Mouse (Mus musculus) heart, embryonic 14.5 days (tissue): ENCODE measurements around the gene Soga1. TPM values are rescaled to one million over a fixed set of nuclear protein-coding genes. Genes with fewer than 3 reads are reported as not detected.

Experiments used
- ATAC-seq: fragments of 200-750 bp; cut with Nextera tagmentation; 2 replicates; pipeline ENCODE4 v1.8.0; 2017; ENCODE audit warnings: low read depth, moderate TSS enrichment; ENCODE audit not compliant: insufficient number of reproducible peaks, insufficient read depth, low FRiP score
- H3K27ac ChIP-seq, 2 experiments: fragments of 200-500 bp in 1 of 2; fragments of 300-500 bp in 1 of 2; sonication (generic) in 1 of 2; replicated peaks in 1 of 2; 2 replicates each; pipeline ENCODE4 v1.5.1; 2012 to 2014; ENCODE audit warnings: low read depth in 2 of 2, low read length in 2 of 2, control low read depth in 1 of 2, mild to moderate bottlenecking in 1 of 2, mixed read lengths in 1 of 2; ENCODE audit not compliant: control insufficient read depth in 1 of 2, insufficient read depth in 1 of 2
- H3K27me3 ChIP-seq: fragments of 300-500 bp; sonication (generic); 2 replicates; pipeline ENCODE4 v1.6.1; 2014; ENCODE audit warnings: mild to moderate bottlenecking, low read length, control low read depth; ENCODE audit not compliant: control insufficient read depth, insufficient read depth
- H3K36me3 ChIP-seq: fragments of 300-500 bp; sonication (generic); 2 replicates; pipeline ENCODE4 v1.6.1; 2014; ENCODE audit warnings: mild to moderate bottlenecking, control low read depth, low read length, mixed read lengths; ENCODE audit not compliant: control insufficient read depth, insufficient read depth
- H3K4me1 ChIP-seq, 2 experiments: fragments of 200-500 bp in 1 of 2; fragments of 300-500 bp in 1 of 2; sonication (generic) in 1 of 2; 2 replicates each; pipeline ENCODE4 v1.6.1; 2012 to 2014; ENCODE audit warnings: low read length in 2 of 2, control low read depth in 1 of 2, mixed read lengths in 1 of 2; ENCODE audit not compliant: control insufficient read depth in 2 of 2, insufficient read depth in 2 of 2
- H3K4me2 ChIP-seq: fragments of 300-500 bp; sonication (generic); 2 replicates; pipeline ENCODE4 v1.6.1; 2014; ENCODE audit warnings: mild to moderate bottlenecking, low read length
- H3K4me3 ChIP-seq, 2 experiments: fragments of 200-500 bp in 1 of 2; fragments of 300-500 bp in 1 of 2; sonication (generic) in 1 of 2; 2 replicates each; pipeline ENCODE4 v1.5.1; 2012 to 2014; ENCODE audit warnings: low read length in 2 of 2, mild to moderate bottlenecking in 2 of 2, control low read depth in 1 of 2, low read depth in 1 of 2, moderate library complexity in 1 of 2; ENCODE audit not compliant: control insufficient read depth in 1 of 2, insufficient read depth in 1 of 2
- H3K9ac ChIP-seq: fragments of 300-500 bp; sonication (generic); 2 replicates; pipeline ENCODE4 v1.6.1; 2014; ENCODE audit warnings: mild to moderate bottlenecking, low read length
- H3K9me3 ChIP-seq: fragments of 300-500 bp; sonication (generic); 2 replicates; pipeline ENCODE4 v1.6.1; 2016; ENCODE audit warnings: low read length, control low read depth; ENCODE audit not compliant: control insufficient read depth
- WGBS: fragments of 180-500 bp; shearing (Covaris S2); extraction: QIAGEN DNeasy Blood & Tissue Kit; methylation state at CpG from one replicate; pipeline ENCODE4 v1.1.7; 2014; 5-methylcytosine and 5-hydroxymethylcytosine counted together
- polyA plus RNA-seq: library from polyadenylated mRNA; unstranded; fragments of >200 nt; fragmentation: Nextera tagmentation; extraction: Ambion mirVana; gene quantifications from 2 replicates; pipeline ENCODE4 v1.2.1, GENCODE M21; 2014

The Soga1 gene
- polyA plus RNA-seq, 1 experiment from 2014 or later = 5.0 TPM

GRCm38 (mm10) chr2:157060557-157061305 lies 18.3 kb downstream of the Soga1 start:
- Histone ChIP-seq H3K27me3 (no peaks in the 10 kb centered on the region), H3K9ac (no peak overlapping the region), H3K27ac (no peak overlapping the region), H3K36me3 (peaks cover 34% of the 10 kb centered on the region), H3K4me1 (peaks cover 39 to 61% of the 10 kb centered on the region in 2 experiments), H3K4me3 (no peak overlapping the region), H3K9me3 (no peaks in the 10 kb centered on the region), H3K4me2 (no peak overlapping the region)
- WGBS = 84% methylated on average over 11 of the region's 11 CpGs
- ATAC-seq = no peak

- peaks cover 36% of the 10 kb centered on the region for H3K36me3 ChIP-seq
- H3K27ac ChIP-seq = no peak overlapping the region
- ATAC-seq = no peak
- H3K4me3 ChIP-seq = no peak overlapping the region
- no peak overlapping the region for H3K4me2 ChIP-seq
- H3K9ac ChIP-seq = no peak overlapping the region
- H3K9me3 ChIP-seq = no peaks in the 10 kb centered on the region
- no peaks in the 10 kb centered on the region for H3K27me3 ChIP-seq
- H3K4me1 ChIP-seq = peaks cover 36 to 61% of the 10 kb centered on the region in 2 experiments
- WGBS = 89% methylated on average over 14 of the region's 14 CpGs
Measured at GRCm38 (mm10) chr2:157060037-157060436, 19.0 kb downstream of the Soga1 start.

- 76% methylated on average over 8 of the region's 8 CpGs for WGBS
- H3K4me1 ChIP-seq = peaks cover 37 to 61% of the 10 kb centered on the region in 2 experiments
Measured at GRCm38 (mm10) chr2:157059166-157059565, 19.9 kb downstream of the Soga1 start.

GRCm38 (mm10) chr2:157058342-157058998 lies 20.6 kb downstream of the Soga1 start:
- Histone ChIP-seq H3K36me3 (peaks cover 43% of the 10 kb centered on the region), H3K27me3 (no peaks in the 10 kb centered on the region), H3K4me3 (peak overlapping the region; percentile 16 to 18; a peak in 2 of 4 replicates), H3K9me3 (no peaks in the 10 kb centered on the region), H3K9ac (peak overlapping the region; percentile 57), H3K4me2 (peak overlapping the region; percentile 52), H3K4me1 (peaks cover 34 to 57% of the 10 kb centered on the region in 2 experiments), H3K27ac (peak overlapping the region; percentile 75 to 84)
- 22% methylated on average over 18 of the region's 18 CpGs for WGBS
- peak; percentile 49 for ATAC-seq

More at GRCm38 (mm10) chr2:157059166-157059565, 19.9 kb downstream of the Soga1 start:
- Histone ChIP-seq H3K4me3 (no peak overlapping the region), H3K27ac (peak overlapping the region; percentile 2 to 84; a peak in 3 of 4 replicates), H3K27me3 (no peaks in the 10 kb centered on the region), H3K9ac (peak overlapping the region; percentile 57; the same call in 1 of the 2 replicates), H3K36me3 (peaks cover 37% of the 10 kb centered on the region), H3K9me3 (no peaks in the 10 kb centered on the region), H3K4me2 (peak overlapping the region; percentile 52; the same call in 1 of the 2 replicates)
- ATAC-seq = no peak

- ATAC-seq = no peak
- Histone ChIP-seq H3K4me2 (no peak overlapping the region), H3K27ac (no peak overlapping the region), H3K9me3 (no peaks in the 10 kb centered on the region), H3K4me3 (no peak overlapping the region), H3K9ac (no peak overlapping the region), H3K4me1 (peaks cover 31 to 54% of the 10 kb centered on the region in 2 experiments; a peak in 3 of 4 replicates), H3K36me3 (peaks cover 50% of the 10 kb centered on the region), H3K27me3 (no peaks in the 10 kb centered on the region)
- 93% methylated on average over 4 of the region's 4 CpGs for WGBS
Measured at GRCm38 (mm10) chr2:157057758-157058157, 21.3 kb downstream of the Soga1 start.

GRCm38 (mm10) chr2:157057186-157057585 lies 21.9 kb downstream of the Soga1 start:
- Histone ChIP-seq H3K4me2 (no peak overlapping the region), H3K4me1 (peaks cover 37 to 60% of the 10 kb centered on the region in 2 experiments), H3K9ac (no peak overlapping the region), H3K27ac (no peak overlapping the region), H3K27me3 (no peaks in the 10 kb centered on the region), H3K4me3 (no peak overlapping the region), H3K9me3 (no peaks in the 10 kb centered on the region), H3K36me3 (peaks cover 55% of the 10 kb centered on the region)
- ATAC-seq = no peak
- 62% methylated on average over 3 of the region's 3 CpGs for WGBS

- Histone ChIP-seq H3K27me3 (no peaks in the 10 kb centered on the region), H3K27ac (peak overlapping the region in 1 of 2 experiments; percentile 89; a peak in 1 of 4 replicates), H3K4me2 (no peak overlapping the region), H3K9ac (no peak overlapping the region), H3K4me3 (no peak overlapping the region), H3K36me3 (peaks cover 64% of the 10 kb centered on the region), H3K9me3 (no peaks in the 10 kb centered on the region), H3K4me1 (peaks cover 39 to 66% of the 10 kb centered on the region in 2 experiments)
- no peak for ATAC-seq
- 91% methylated on average over 6 of the region's 6 CpGs for WGBS
Measured at GRCm38 (mm10) chr2:157055721-157056120, 23.3 kb downstream of the Soga1 start.
